Mouse (Mus musculus): ENCODE measurements around the gene Asphd2. TPM values are rescaled to one million over a fixed set of nuclear protein-coding genes. Genes with fewer than 3 reads are reported as not detected.

The Asphd2 gene
- not detected for total RNA-seq (2023)

DNA sequence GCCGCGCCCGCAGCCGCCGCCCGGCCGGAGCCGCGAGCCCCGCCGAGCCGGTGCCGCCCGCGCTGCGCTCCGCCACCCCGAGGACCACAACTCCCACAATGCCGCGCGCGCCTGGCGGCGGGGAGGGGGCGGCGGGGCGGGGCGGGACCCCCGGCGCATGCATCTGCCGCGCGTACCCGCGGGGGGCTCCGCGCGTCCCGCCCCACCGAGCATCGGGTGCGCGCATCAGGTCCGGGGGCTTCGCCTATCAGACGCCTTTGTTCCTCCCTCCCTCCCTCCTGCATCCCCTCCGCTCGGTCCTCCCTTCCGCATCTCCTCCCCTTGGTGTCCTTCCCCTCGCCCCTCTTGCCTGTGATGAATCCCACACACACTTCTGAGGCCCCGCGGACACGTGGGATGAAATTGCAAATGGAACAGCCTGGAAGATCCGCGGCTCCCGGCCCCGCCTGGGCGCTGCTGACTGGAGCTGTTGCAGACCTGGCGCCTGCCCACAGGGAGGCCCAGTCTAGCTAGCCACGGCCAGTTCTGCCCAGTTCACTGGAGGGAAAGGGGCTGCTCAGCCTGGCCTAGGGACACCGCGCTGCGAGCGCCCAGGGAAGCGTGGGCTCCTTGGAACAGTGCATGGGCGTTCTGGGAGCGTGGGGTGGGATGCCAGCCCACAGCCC, at the start of gene Asphd2:
TSS of gene Asphd2 (minus strand) at position 88 of the 665 bp plus-strand sequence.

DNA sequence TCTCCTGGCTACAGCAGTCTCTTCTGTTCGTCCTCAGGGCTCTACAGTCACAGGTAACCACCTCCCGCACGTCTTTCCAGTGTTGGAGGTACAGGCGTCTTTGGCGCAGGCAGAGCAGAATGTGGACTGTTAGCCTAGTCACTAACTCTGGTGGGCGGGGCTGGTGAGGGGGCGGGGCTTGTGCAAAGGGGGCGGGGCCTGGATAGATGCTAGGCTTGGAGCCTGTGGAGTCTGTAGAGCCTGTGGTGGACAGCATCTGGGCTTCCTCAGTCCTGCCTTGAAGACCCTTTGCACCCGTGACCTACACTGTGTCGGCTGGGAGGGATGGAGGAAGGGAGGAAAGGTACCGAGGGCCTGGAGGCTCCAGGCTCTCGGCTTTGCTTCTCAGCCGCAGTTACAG, 38.8 kb downstream of the Asphd2 start, which contains the start of gene Gm6583:
TSS of gene Gm6583 (minus strand) at position 124 of the 400 bp plus-strand sequence.

GRCm38 (mm10) chr5:112342463-112343204, 52.0 kb downstream of the Asphd2 start, which contains the start of the genes Srrd and Hps4:
Srrd (minus strand) TSS chr5:112343040.
Hps4 (plus strand) TSS chr5:112343083.

Other genes starting within 250 kb of the Asphd2 start
- not detected for gene Cryba4, start 142.3 kb downstream of the Asphd2 start, total RNA-seq (2023)
- not detected for gene Crybb1, start 139.1 kb downstream of the Asphd2 start, total RNA-seq (2023)
- gene Tpst2, start 118.2 kb downstream of the Asphd2 start, total RNA-seq (2023): 117 TPM
- 67.1 TPM for gene Tfip11, start 68.5 kb downstream of the Asphd2 start, total RNA-seq (2023)
- 31.4 TPM for gene Srrd, start 51.8 kb downstream of the Asphd2 start, total RNA-seq (2023)
- gene Hps4, start 51.8 kb downstream of the Asphd2 start, total RNA-seq (2023): 20.0 TPM
- not detected for gene Gm6583, start 38.8 kb downstream of the Asphd2 start, total RNA-seq (2023)
- not detected for gene Gm6588, start 54.6 kb upstream of the Asphd2 start, total RNA-seq (2023)
- gene Sez6l, start 182.3 kb upstream of the Asphd2 start, total RNA-seq (2023): not detected